Mouse (Mus musculus) neural tube, embryonic 12.5 days (tissue): ENCODE measurements around the gene Gm10638. TPM values are rescaled to one million over a fixed set of nuclear protein-coding genes. Genes with fewer than 3 reads are reported as not detected.

Experiments
- ATAC-seq: fragments of 200-750 bp; cut with Nextera tagmentation; 2 replicates; pipeline ENCODE4 v1.8.0; 2017; ENCODE audit warnings: low read depth, mild to moderate bottlenecking, moderate TSS enrichment, moderate library complexity; ENCODE audit not compliant: low FRiP score
- H3K27ac ChIP-seq: fragments of 300-500 bp; sonication (generic); 2 replicates; pipeline ENCODE4 v1.5.1; 2016
- H3K27me3 ChIP-seq: fragments of 300-500 bp; sonication (generic); replicated peaks from 2 replicates; pipeline ENCODE4 v1.6.1; 2016; ENCODE audit warnings: mild to moderate bottlenecking
- H3K36me3 ChIP-seq: fragments of 300-500 bp; sonication (generic); 2 replicates; pipeline ENCODE4 v1.6.1; 2016; ENCODE audit warnings: mild to moderate bottlenecking
- H3K4me1 ChIP-seq: fragments of 300-500 bp; sonication (generic); 2 replicates; pipeline ENCODE4 v1.6.1; 2016
- H3K4me2 ChIP-seq: fragments of 300-500 bp; sonication (generic); replicated peaks from 2 replicates; pipeline ENCODE4 v1.6.1; 2016; ENCODE audit warnings: mild to moderate bottlenecking
- H3K4me3 ChIP-seq: fragments of 300-500 bp; sonication (generic); 2 replicates; pipeline ENCODE4 v1.5.1; 2016
- H3K9ac ChIP-seq: fragments of 300-500 bp; sonication (generic); 2 replicates; pipeline ENCODE4 v1.6.1; 2016; ENCODE audit warnings: mild to moderate bottlenecking
- H3K9me3 ChIP-seq: fragments of 300-500 bp; sonication (generic); 2 replicates; pipeline ENCODE4 v1.6.1; 2016; ENCODE audit warnings: mild to moderate bottlenecking
- WGBS: fragments of 180-500 bp; shearing (Covaris S2); methylation state at CpG from one replicate; pipeline ENCODE4 v1.1.7; 2016; 5-methylcytosine and 5-hydroxymethylcytosine counted together
- polyA plus RNA-seq: library from polyadenylated mRNA; unstranded; fragments of >200 nt; fragmentation: Nextera tagmentation; extraction: Ambion mirVana; gene quantifications from 2 replicates; pipeline ENCODE4 v1.2.1, GENCODE M21; 2016

The Gm10638 gene
- polyA plus RNA-seq, 1 experiment from 2014 or later, result 9.2 TPM

DNA sequence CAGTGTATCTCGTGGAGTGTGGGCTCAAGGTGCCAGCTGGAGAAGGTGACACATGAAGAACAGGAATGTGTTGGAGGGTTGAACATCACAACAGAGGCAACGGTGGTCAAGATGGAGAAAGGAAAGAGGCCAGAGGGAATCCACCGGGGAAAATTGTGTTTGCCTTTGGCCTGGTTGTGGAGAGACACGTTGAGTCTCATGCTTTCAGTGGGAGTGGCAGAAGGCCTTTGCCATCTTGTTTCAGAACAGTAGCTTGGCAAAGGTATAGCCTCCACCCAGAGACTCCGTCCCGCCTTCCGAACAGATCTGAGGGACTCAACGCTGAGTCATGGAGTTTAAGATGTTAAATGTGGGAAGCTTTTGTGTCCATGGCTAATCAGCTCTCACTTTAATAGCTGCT lies 20.2 kb downstream of the Gm10638 start:
- ATAC-seq, result no peak
- H3K36me3 ChIP-seq, result no peaks in the 10 kb centered on the region
- H3K9ac ChIP-seq, result no peak overlapping the region
- no peaks in the 10 kb centered on the region for H3K27me3 ChIP-seq
- H3K4me1 ChIP-seq, result no peaks in the 10 kb centered on the region
- no peaks in the 10 kb centered on the region for H3K9me3 ChIP-seq
- 86% methylated on average over 8 of the region's 8 CpGs for WGBS
- H3K27ac ChIP-seq, result no peak overlapping the region
- H3K4me3 ChIP-seq, result no peak overlapping the region
- H3K4me2 ChIP-seq, result no peak overlapping the region

GRCm38 (mm10) chr8:86766548-86767211 lies 21.2 kb downstream of the Gm10638 start:
- Histone ChIP-seq H3K27me3 (no peaks in the 10 kb centered on the region), H3K4me1 (no peaks in the 10 kb centered on the region), H3K27ac (no peak overlapping the region), H3K4me3 (no peak overlapping the region), H3K9ac (no peak overlapping the region), H3K36me3 (no peaks in the 10 kb centered on the region), H3K9me3 (no peaks in the 10 kb centered on the region), H3K4me2 (no peak overlapping the region)
- no peak for ATAC-seq
- 85% methylated on average over 9 of the region's 9 CpGs for WGBS

- ATAC-seq, result no peak
- H3K27ac ChIP-seq, result no peak overlapping the region
- H3K9ac ChIP-seq, result no peak overlapping the region
- no peaks in the 10 kb centered on the region for H3K36me3 ChIP-seq
- H3K4me1 ChIP-seq, result no peaks in the 10 kb centered on the region
- H3K4me3 ChIP-seq, result no peak overlapping the region
- H3K27me3 ChIP-seq, result no peaks in the 10 kb centered on the region
- WGBS, result 86% methylated on average over 5 of the region's 5 CpGs
- no peaks in the 10 kb centered on the region for H3K9me3 ChIP-seq
- H3K4me2 ChIP-seq, result no peak overlapping the region
These were observed 23.0 kb downstream of the Gm10638 start for GRCm38 (mm10) chr8:86768499-86768898.

- ATAC-seq, result no peak
- no peak overlapping the region for H3K9ac ChIP-seq
- no peaks in the 10 kb centered on the region for H3K9me3 ChIP-seq
- H3K4me3 ChIP-seq, result no peak overlapping the region
- 57% methylated on average over 1 of the region's 1 CpGs for WGBS
- no peak overlapping the region for H3K27ac ChIP-seq
- no peak overlapping the region for H3K4me2 ChIP-seq
- no peaks in the 10 kb centered on the region for H3K4me1 ChIP-seq
- no peaks in the 10 kb centered on the region for H3K36me3 ChIP-seq
- H3K27me3 ChIP-seq, result no peaks in the 10 kb centered on the region
These were observed 24.6 kb downstream of the Gm10638 start for GRCm38 (mm10) chr8:86769945-86770715.

GRCm38 (mm10) chr8:86779207-86779606 lies 33.7 kb downstream of the Gm10638 start:
- no peak for ATAC-seq
- H3K4me1 ChIP-seq, result no peaks in the 10 kb centered on the region
- whole genome bisulfite sequencing, result 73% methylated on average over 8 of the region's 8 CpGs

GRCm38 (mm10) chr8:86781094-86781493 lies 35.6 kb downstream of the Gm10638 start:
- H3K36me3 ChIP-seq, result no peaks in the 10 kb centered on the region
- no peak overlapping the region for H3K9ac ChIP-seq
- WGBS, result 93% methylated on average over 8 of the region's 8 CpGs
- H3K4me1 ChIP-seq, result no peaks in the 10 kb centered on the region
- H3K27me3 ChIP-seq, result no peaks in the 10 kb centered on the region
- no peak overlapping the region for H3K4me3 ChIP-seq
- no peak overlapping the region for H3K4me2 ChIP-seq
- ATAC-seq, result no peak
- H3K9me3 ChIP-seq, result no peaks in the 10 kb centered on the region
- no peak overlapping the region for H3K27ac ChIP-seq

More at GRCm38 (mm10) chr8:86779207-86779606, 33.7 kb downstream of the Gm10638 start:
- H3K36me3 ChIP-seq, result no peaks in the 10 kb centered on the region
- no peak overlapping the region for H3K9ac ChIP-seq
- H3K27ac ChIP-seq, result no peak overlapping the region
- no peak overlapping the region for H3K4me3 ChIP-seq
- no peak overlapping the region for H3K4me2 ChIP-seq
- no peaks in the 10 kb centered on the region for H3K27me3 ChIP-seq
- H3K9me3 ChIP-seq, result no peaks in the 10 kb centered on the region

DNA sequence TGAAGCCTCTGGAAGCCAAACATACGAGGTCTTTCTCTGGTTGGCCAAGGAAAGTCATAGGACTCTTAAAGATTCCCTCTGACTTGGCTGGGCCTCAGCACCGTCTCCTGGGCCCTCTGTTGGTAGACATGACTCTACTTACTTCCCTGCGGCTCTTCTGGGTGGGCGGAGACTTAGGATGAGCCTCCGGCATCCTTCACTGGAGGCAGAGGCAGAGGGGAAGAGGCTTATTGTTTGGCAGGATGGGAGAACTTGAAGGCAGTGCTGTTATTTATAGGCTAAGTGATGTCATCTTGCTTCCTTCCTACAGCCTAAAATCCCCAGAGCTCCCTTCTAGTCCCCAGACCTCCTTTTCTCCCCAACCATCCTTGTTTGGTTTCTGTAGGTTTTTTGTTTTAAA lies 41.0 kb downstream of the Gm10638 start:
- no peaks in the 10 kb centered on the region for H3K4me1 ChIP-seq

GRCm38 (mm10) chr8:86787891-86788420 lies 42.5 kb downstream of the Gm10638 start:
- H3K4me1 ChIP-seq, result no peaks in the 10 kb centered on the region
- H3K4me3 ChIP-seq, result no peak overlapping the region
- no peaks in the 10 kb centered on the region for H3K27me3 ChIP-seq
- H3K9ac ChIP-seq, result no peak overlapping the region
- WGBS, result 81% methylated on average over 12 of the region's 12 CpGs
- H3K36me3 ChIP-seq, result no peaks in the 10 kb centered on the region
- H3K9me3 ChIP-seq, result no peaks in the 10 kb centered on the region
- no peak overlapping the region for H3K27ac ChIP-seq
- no peak for ATAC-seq
- H3K4me2 ChIP-seq, result no peak overlapping the region

More for the DNA sequence above, 41.0 kb downstream of the Gm10638 start:
- no peak overlapping the region for H3K27ac ChIP-seq
- H3K4me2 ChIP-seq, result no peak overlapping the region
- no peak overlapping the region for H3K9ac ChIP-seq
- WGBS, result 55% methylated on average over 5 of the region's 5 CpGs
- no peaks in the 10 kb centered on the region for H3K27me3 ChIP-seq
- no peaks in the 10 kb centered on the region for H3K36me3 ChIP-seq
- no peaks in the 10 kb centered on the region for H3K9me3 ChIP-seq
- no peak overlapping the region for H3K4me3 ChIP-seq
- ATAC-seq, result no peak

GRCm38 (mm10) chr8:86789576-86789975 lies 44.1 kb downstream of the Gm10638 start:
- Histone ChIP-seq H3K9me3 (no peaks in the 10 kb centered on the region), H3K27me3 (no peaks in the 10 kb centered on the region), H3K4me1 (no peaks in the 10 kb centered on the region), H3K36me3 (no peaks in the 10 kb centered on the region), H3K9ac (no peak overlapping the region), H3K27ac (no peak overlapping the region), H3K4me2 (no peak overlapping the region), H3K4me3 (no peak overlapping the region)
- 88% methylated on average over 1 of the region's 1 CpGs for WGBS
- ATAC-seq, result no peak

DNA sequence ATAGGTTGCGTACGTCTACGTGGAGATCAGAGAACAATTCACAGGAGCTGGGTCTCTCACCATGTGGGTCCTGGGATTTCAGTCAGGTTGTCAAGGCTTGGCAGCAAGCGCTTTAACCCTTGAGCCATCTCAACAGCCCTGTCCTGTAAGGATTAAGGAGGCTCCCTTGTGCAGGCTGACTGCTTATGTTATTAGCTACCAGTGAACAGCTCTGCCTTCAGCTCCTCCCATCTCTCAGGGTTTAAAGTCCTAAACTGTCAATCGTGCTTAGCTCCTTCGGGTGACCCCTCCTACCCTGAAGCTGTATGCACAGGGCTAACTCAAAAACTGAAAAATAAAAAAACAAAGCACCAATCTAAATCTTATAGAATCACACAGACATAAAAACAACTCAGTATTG lies 46.0 kb downstream of the Gm10638 start:
- H3K9me3 ChIP-seq, result no peaks in the 10 kb centered on the region
- WGBS, result 90% methylated on average over 6 of the region's 6 CpGs
- no peak for ATAC-seq

GRCm38 (mm10) chr8:86794716-86795115 lies 49.2 kb downstream of the Gm10638 start:
- Histone ChIP-seq H3K9me3 (no peaks in the 10 kb centered on the region), H3K9ac (no peak overlapping the region), H3K27ac (no peak overlapping the region), H3K27me3 (no peaks in the 10 kb centered on the region), H3K36me3 (no peaks in the 10 kb centered on the region), H3K4me3 (no peak overlapping the region), H3K4me1 (no peaks in the 10 kb centered on the region), H3K4me2 (no peak overlapping the region)
- 47% methylated on average over 6 of the region's 6 CpGs for WGBS
- ATAC-seq, result no peak

More for the DNA sequence above, 46.0 kb downstream of the Gm10638 start:
- Histone ChIP-seq H3K4me1 (no peaks in the 10 kb centered on the region), H3K27me3 (no peaks in the 10 kb centered on the region), H3K9ac (no peak overlapping the region), H3K4me2 (no peak overlapping the region), H3K4me3 (no peak overlapping the region), H3K36me3 (no peaks in the 10 kb centered on the region), H3K27ac (no peak overlapping the region)
